Mouse (Mus musculus) ES-E14 (cell line): ENCODE data around the gene Pik3r6. TPM values are rescaled to one million over a fixed set of nuclear protein-coding genes. Genes with fewer than 3 reads are reported as not detected.

Experiments used
- DNase-seq: peaks from one replicate; pipeline ENCODE4 v3.0.0-alpha.2; 2013; ENCODE audit warnings: low read depth, low spot score
- H3K27ac ChIP-seq: 2 replicates; pipeline ENCODE4 v1.5.1; 2012; ENCODE audit warnings: low read depth, mild to moderate bottlenecking, low read length, moderate library complexity, mixed read lengths; ENCODE audit not compliant: poor library complexity, insufficient read depth, severe bottlenecking
- H3K36me3 ChIP-seq: 2 replicates; pipeline ENCODE4 v1.6.1; 2012; ENCODE audit warnings: mild to moderate bottlenecking, low read length, moderate library complexity, mixed read lengths; ENCODE audit not compliant: control insufficient read depth, poor library complexity, insufficient read depth, severe bottlenecking
- H3K4me1 ChIP-seq, 2 experiments: fragments of 150-350 bp in 1 of 2; sonication (generic) in 1 of 2; 2 replicates each; pipeline ENCODE4 v1.6.1; 2012; ENCODE audit warnings: low read length in 2 of 2, mild to moderate bottlenecking in 1 of 2, mixed read lengths in 1 of 2; ENCODE audit not compliant: control insufficient read depth in 2 of 2, insufficient read depth in 2 of 2, poor library complexity in 1 of 2
- H3K4me3 ChIP-seq, 2 experiments: fragments of 150-350 bp in 1 of 2; sonication (generic) in 1 of 2; 2 replicates each; pipeline ENCODE4 v1.5.1; 2012; ENCODE audit warnings: low read length in 2 of 2, low read depth in 1 of 2, mild to moderate bottlenecking in 1 of 2, mixed read lengths in 1 of 2; ENCODE audit not compliant: insufficient read depth in 1 of 2, poor library complexity in 1 of 2, severe bottlenecking in 1 of 2
- H3K9ac ChIP-seq: 2 replicates; pipeline ENCODE4 v1.6.1; 2012; ENCODE audit warnings: low read depth, mild to moderate bottlenecking, low read length, mixed read lengths; ENCODE audit not compliant: poor library complexity, insufficient read depth, severe bottlenecking
- H3K9me3 ChIP-seq: fragments of 150-350 bp; sonication (generic); 2 replicates; pipeline ENCODE4 v1.6.1; 2012; ENCODE audit warnings: low read depth, mild to moderate bottlenecking, low read length; ENCODE audit not compliant: control insufficient read depth, insufficient read depth
- CHD2 ChIP-seq: IDR thresholded peaks from 2 replicates; pipeline ENCODE4 v1.6.1; 2014; ENCODE audit warnings: mild to moderate bottlenecking, low read depth, low read length, inconsistent platforms
- HCFC1 ChIP-seq: IDR thresholded peaks from 2 replicates; pipeline ENCODE4 v1.6.1; 2012; ENCODE audit warnings: low read length, inconsistent platforms, borderline replicate concordance; ENCODE audit not compliant: insufficient read depth
- MAFK ChIP-seq: IDR thresholded peaks from 2 replicates; pipeline ENCODE4 v1.6.1; 2014; ENCODE audit warnings: mild to moderate bottlenecking, low read depth, low read length, inconsistent platforms; ENCODE audit not compliant: insufficient read depth
- ZC3H11A ChIP-seq: IDR thresholded peaks from 2 replicates; pipeline ENCODE4 v1.6.1; 2012; ENCODE audit warnings: low read depth, mild to moderate bottlenecking, inconsistent platforms, low read length, borderline replicate concordance
- ZNF384 ChIP-seq: IDR thresholded peaks from 2 replicates; pipeline ENCODE4 v1.6.1; 2012; ENCODE audit warnings: low read depth, low read length, inconsistent platforms
- in situ Hi-C, 2 experiments: fragments of 600-800 bp; cut with MboI; formaldehyde crosslinking; loops; one replicate each; pipeline ENCODE4 v1.15.1; 2025; ENCODE audit warnings: low sequenced_read_pairs in 2 of 2, inconsistent platforms in 1 of 2; ENCODE audit not compliant: unreplicated experiment in 2 of 2
- total RNA-seq: library from RNA; depleted of rRNA; stranded (reverse); fragments of 300-350 nt; gene quantifications from 2 replicates; pipeline ENCODE4 v1.2.3, GENCODE M21; 2012

The Pik3r6 gene
- total RNA-seq, 1 experiment: 0.40 TPM

DNA sequence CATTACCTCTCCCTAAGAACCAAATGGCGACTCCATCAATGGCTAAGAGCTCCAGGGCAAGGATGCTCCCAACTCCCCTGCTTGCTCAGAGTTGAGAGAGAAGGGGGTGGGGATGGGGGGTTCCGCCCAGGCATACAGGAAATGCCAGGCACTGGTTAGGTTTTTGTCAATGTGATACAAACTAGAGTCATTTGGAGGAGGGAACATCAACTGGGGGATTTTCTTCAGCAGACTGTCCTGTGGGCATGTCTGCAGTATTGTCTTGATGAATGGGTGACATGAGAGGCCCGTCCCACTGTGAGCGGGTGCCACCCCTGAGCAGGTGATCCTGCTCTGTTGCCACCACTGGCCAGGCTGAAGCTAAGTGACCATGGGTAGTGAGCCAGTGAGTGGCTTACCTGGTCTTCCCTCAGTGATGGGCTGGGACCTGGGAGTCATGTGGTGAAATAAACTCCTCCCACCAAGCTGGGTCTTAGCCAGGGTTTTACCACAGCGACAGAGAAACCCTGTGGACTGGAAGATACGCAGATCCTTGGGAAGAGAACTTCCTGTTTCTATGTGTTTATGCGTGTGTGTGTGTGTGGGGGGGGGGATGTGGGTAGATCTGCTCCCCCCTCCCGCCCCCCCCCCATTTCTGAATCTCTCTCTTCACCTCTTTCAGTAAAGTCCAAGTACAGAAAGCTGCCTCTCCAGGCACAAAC, 3.7 kb upstream of the Pik3r6 start:
- TF ChIP-seq ZNF384: no peak
- TF ChIP-seq ZC3H11A: no peak
- TF ChIP-seq HCFC1: no peak
- TF ChIP-seq CHD2: no peak
- no peak for TF ChIP-seq MAFK
- Histone ChIP-seq H3K9ac (no peak overlapping the region), H3K9me3 (no peaks in the 10 kb centered on the region), H3K27ac (no peak overlapping the region), H3K36me3 (no peaks in the 10 kb centered on the region), H3K4me3 (no peak overlapping the region), H3K4me1 (peaks cover 0 to 16% of the 10 kb centered on the region in 2 experiments; a peak in 3 of 4 replicates)
- DNase-seq: no peak
- in situ Hi-C loops: no loop called here

- Histone ChIP-seq H3K27ac (no peak overlapping the region), H3K9me3 (no peaks in the 10 kb centered on the region), H3K4me1 (peaks cover 0 to 7% of the 10 kb centered on the region in 2 experiments; a peak in 2 of 4 replicates), H3K4me3 (no peak overlapping the region; a peak in 1 of 4 replicates), H3K9ac (no peak overlapping the region), H3K36me3 (no peaks in the 10 kb centered on the region)
- TF ChIP-seq HCFC1: no peak
- TF ChIP-seq MAFK: no peak
- TF ChIP-seq ZNF384: no peak
- TF ChIP-seq CHD2: no peak
- no peak for TF ChIP-seq ZC3H11A
- no peak for DNase-seq
- in situ Hi-C loops: no loop called here
These were observed 1.9 kb upstream of the Pik3r6 start for GRCm38 (mm10) chr11:68500949-68501350.

GRCm38 (mm10) chr11:68502408-68502807, 411 bp upstream of the Pik3r6 start:
- no peaks in the 10 kb centered on the region for H3K36me3 ChIP-seq
- no peak overlapping the region for H3K4me3 ChIP-seq
- in situ Hi-C loops: no loop called here
- no peak overlapping the region for H3K27ac ChIP-seq
- no peak for DNase-seq
- H3K9ac ChIP-seq: no peak overlapping the region
- TF ChIP-seq ZC3H11A (no peak), MAFK (no peak), CHD2 (no peak), HCFC1 (no peak), ZNF384 (no peak)
- no peaks in the 10 kb centered on the region for H3K9me3 ChIP-seq
- peaks cover 0 to 7% of the 10 kb centered on the region in 2 experiments; a peak in 1 of 4 replicates for H3K4me1 ChIP-seq

DNA sequence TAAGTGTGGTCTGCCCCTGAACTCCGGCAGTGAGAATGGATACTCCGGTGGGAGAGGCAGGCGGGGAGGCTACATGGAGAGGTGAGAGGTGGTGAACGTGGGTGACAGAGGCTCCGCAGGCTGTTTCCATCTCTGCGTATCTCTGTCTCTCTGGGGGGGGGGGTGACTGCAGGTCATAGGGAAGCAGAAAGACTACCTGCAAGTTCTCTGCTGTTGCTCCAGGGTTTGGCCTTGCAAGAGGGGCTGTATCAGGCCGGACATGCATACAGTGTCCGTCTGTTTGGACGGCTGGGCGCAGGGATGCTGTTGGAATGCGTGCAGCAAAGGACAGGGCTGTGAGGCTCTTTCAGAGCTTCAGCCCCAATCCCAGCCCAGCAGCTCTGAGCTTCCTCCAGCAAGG, 2.1 kb downstream of the Pik3r6 start:
- H3K9ac ChIP-seq: no peak overlapping the region
- TF ChIP-seq MAFK: no peak
- TF ChIP-seq HCFC1: no peak
- TF ChIP-seq CHD2: no peak
- no peak for DNase-seq
- no peak overlapping the region for H3K27ac ChIP-seq
- H3K4me3 ChIP-seq: no peak overlapping the region
- H3K9me3 ChIP-seq: no peaks in the 10 kb centered on the region
- in situ Hi-C loops: no loop called here
- H3K4me1 ChIP-seq: peaks cover 0 to 3% of the 10 kb centered on the region in 2 experiments; a peak in 1 of 4 replicates
- H3K36me3 ChIP-seq: no peaks in the 10 kb centered on the region

GRCm38 (mm10) chr11:68507246-68507645, 4.4 kb downstream of the Pik3r6 start:
- Histone ChIP-seq H3K9ac (no peak overlapping the region), H3K4me1 (no peaks in the 10 kb centered on the region), H3K4me3 (no peak overlapping the region), H3K27ac (no peak overlapping the region), H3K36me3 (no peaks in the 10 kb centered on the region), H3K9me3 (peaks cover 1% of the 10 kb centered on the region; the same call in 1 of the 2 replicates)
- TF ChIP-seq MAFK (no peak), HCFC1 (no peak), ZNF384 (no peak), CHD2 (no peak), ZC3H11A (no peak)
- in situ Hi-C loops: no loop called here
- no peak for DNase-seq
